Mouse (Mus musculus) embryonic facial prominence, embryonic 10.5 days (tissue): Measurements from ENCODE around the gene Hydin. TPM values are rescaled to one million over a fixed set of nuclear protein-coding genes. Genes with fewer than 3 reads are reported as not detected.

Experiments
- DNase-seq: peaks from one replicate; pipeline ENCODE4 v3.0.0-alpha.2; 2017; ENCODE audit warnings: low spot score
- H3K27ac ChIP-seq: fragments of 300-500 bp; sonication (generic); replicated peaks from 2 replicates; pipeline ENCODE4 v1.5.1; 2016; ENCODE audit warnings: mild to moderate bottlenecking
- H3K27me3 ChIP-seq: fragments of 300-500 bp; sonication (generic); replicated peaks from 2 replicates; pipeline ENCODE4 v1.6.1; 2016; ENCODE audit warnings: low read depth, mild to moderate bottlenecking; ENCODE audit not compliant: poor library complexity, severe bottlenecking
- H3K36me3 ChIP-seq: fragments of 300-500 bp; sonication (generic); replicated peaks from 2 replicates; pipeline ENCODE4 v1.6.1; 2016; ENCODE audit warnings: mild to moderate bottlenecking, moderate library complexity
- H3K4me1 ChIP-seq: fragments of 300-500 bp; sonication (generic); 2 replicates; pipeline ENCODE4 v1.6.1; 2016
- H3K4me3 ChIP-seq: fragments of 300-500 bp; sonication (generic); 2 replicates; pipeline ENCODE4 v1.5.1; 2016; ENCODE audit warnings: mild to moderate bottlenecking, moderate library complexity
- H3K9me3 ChIP-seq: fragments of 300-500 bp; sonication (generic); 2 replicates; pipeline ENCODE4 v1.6.1; 2016; ENCODE audit warnings: mild to moderate bottlenecking
- WGBS: fragments of 180-500 bp; shearing (Covaris S2); methylation state at CpG from one replicate; pipeline ENCODE4 v1.1.7; 2016; 5-methylcytosine and 5-hydroxymethylcytosine counted together
- polyA plus RNA-seq: library from polyadenylated mRNA; unstranded; fragments of >200 nt; fragmentation: Nextera tagmentation; extraction: Ambion mirVana; gene quantifications from 2 replicates; pipeline ENCODE4 v1.2.1, GENCODE M21; 2016

The Hydin gene
- polyA plus RNA-seq, 1 experiment from 2014 or later, result 0.14 TPM

DNA sequence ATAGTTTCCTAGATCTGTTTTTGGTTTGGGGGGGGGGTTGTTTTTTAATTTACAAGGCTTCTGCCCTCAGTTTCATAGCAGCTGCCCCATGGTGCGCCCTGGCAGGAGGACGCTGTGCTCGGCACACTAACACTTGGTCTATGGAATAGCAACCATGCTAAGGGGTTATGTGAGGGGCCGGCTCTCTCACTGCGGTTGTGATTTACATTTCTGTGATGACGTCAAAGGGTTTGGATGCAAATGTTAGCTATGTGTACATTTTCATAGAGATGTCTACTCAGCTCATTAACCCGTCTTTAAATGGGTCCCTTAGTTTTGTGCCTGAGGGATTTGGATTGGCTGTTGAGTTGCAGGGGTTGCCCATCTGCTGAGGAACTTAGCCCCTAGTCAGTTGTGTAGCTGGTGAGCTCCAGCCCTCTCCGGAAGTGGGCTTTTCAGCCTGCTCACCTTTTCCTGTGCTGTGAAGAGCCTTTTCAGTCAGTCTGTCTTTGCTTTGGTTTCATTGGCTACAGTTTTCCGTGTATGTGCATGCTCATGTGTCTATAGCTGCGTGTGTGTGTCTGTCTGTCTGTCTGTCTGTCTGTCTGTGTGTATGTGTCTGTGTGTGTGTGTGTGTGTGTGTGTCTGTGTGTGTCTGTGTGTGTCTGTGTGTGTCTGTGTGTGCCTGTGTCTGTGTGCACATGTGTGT, 197.1 kb downstream of the Hydin start:
- WGBS, result 88% methylated on average over 10 of the region's 10 CpGs
- no peaks in the 10 kb centered on the region for H3K36me3 ChIP-seq
- H3K4me1 ChIP-seq, result no peaks in the 10 kb centered on the region
- no peak overlapping the region for H3K4me3 ChIP-seq
- no peak for DNase-seq
- H3K27ac ChIP-seq, result no peak overlapping the region
- no peaks in the 10 kb centered on the region for H3K9me3 ChIP-seq
- no peaks in the 10 kb centered on the region for H3K27me3 ChIP-seq

DNA sequence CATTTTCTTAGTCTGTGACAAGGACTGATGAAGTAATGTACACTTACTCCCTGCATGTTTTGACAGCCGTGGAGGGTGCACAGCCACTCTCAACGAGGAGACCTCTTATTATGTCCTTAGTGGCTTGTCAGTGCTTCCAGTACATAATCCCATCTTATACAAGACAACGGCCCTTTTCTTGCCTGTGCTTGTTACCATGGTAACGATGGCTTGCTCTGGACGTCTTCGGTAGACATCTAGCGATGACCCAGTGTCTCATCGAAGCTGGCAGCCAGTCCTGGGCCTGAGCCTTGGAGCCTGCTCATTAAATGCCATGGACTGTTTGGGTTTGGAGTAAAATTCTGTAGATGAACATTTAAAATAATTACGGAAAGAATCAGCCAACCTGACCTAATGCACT, 198.8 kb downstream of the Hydin start:
- 70% methylated on average over 9 of the region's 9 CpGs for WGBS
- no peak for DNase-seq
- H3K4me3 ChIP-seq, result no peak overlapping the region
- no peaks in the 10 kb centered on the region for H3K36me3 ChIP-seq
- no peaks in the 10 kb centered on the region for H3K27me3 ChIP-seq
- H3K4me1 ChIP-seq, result no peaks in the 10 kb centered on the region
- H3K9me3 ChIP-seq, result no peaks in the 10 kb centered on the region
- H3K27ac ChIP-seq, result no peak overlapping the region

DNA sequence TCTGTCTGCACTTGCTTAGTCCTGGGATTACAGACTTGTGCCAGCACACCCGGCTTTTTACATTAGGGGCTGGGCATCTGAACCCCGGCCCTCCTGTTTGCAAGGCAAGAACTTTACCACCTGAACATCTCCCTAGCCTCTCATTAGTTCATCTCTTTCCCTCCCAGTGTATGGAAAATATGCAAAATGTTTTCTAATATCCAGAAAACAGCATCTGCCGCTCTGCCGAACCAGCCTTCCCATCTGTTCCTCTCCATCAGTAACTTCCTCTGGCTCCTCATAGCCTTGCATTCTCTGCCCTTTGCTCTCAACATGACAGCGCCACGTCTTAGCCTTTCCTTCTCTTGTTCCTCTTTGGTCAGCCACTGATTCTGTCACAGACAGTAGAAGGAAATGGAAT, 210.5 kb downstream of the Hydin start:
- H3K4me3 ChIP-seq, result no peak overlapping the region
- H3K9me3 ChIP-seq, result no peaks in the 10 kb centered on the region
- peaks cover 14% of the 10 kb centered on the region for H3K4me1 ChIP-seq
- 87% methylated on average over 6 of the region's 6 CpGs for WGBS
- no peaks in the 10 kb centered on the region for H3K36me3 ChIP-seq
- DNase-seq, result no peak
- no peaks in the 10 kb centered on the region for H3K27me3 ChIP-seq
- H3K27ac ChIP-seq, result no peak overlapping the region

DNA sequence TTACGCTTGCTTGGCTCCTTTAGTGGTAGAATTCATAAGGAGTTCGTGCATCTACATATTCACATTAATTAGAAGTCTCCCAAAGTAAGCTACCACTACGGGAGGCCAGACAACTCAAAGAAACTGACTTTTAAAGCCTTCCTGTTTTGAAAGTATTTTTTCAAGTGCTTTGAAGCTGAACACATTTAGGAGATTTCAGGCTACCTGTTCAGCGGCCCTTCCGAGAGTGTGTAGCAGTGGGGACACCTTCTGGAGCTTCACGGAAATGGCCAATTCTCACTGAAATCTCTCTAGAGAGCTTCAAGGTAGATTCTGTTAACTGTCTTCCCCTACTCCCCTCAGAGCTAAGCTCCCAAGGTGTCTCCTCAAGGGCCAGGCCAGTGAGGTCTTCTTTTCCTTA, 211.8 kb downstream of the Hydin start:
- DNase-seq, result peak; percentile 28
- Histone ChIP-seq H3K36me3 (no peaks in the 10 kb centered on the region), H3K9me3 (no peaks in the 10 kb centered on the region), H3K27ac (no peak overlapping the region), H3K27me3 (no peaks in the 10 kb centered on the region), H3K4me3 (no peak overlapping the region), H3K4me1 (peaks cover 21% of the 10 kb centered on the region)
- 37% methylated on average over 6 of the region's 6 CpGs for WGBS

DNA sequence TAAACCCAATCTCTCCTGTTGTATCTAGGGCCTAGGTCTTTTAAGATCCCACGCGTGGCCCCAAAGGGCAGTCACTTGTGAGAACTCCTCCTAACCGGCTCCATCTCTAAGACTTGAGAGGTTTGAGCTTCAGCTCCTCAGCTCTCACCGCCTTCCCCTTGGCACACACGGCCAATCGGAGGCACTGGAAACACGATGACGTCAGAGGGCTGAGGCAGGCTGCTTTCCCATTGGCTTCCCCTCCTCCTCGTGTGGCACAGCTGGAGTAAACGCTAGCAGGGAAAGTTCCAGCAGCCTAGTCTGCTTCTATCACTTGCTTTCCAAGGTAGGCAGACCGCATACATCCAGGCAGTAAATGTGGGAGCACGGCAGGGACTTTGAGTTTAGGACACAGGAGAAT, 212.6 kb downstream of the Hydin start:
- H3K4me3 ChIP-seq, result no peak overlapping the region
- peaks cover 21% of the 10 kb centered on the region for H3K4me1 ChIP-seq
- DNase-seq, result peak; percentile 22
- H3K36me3 ChIP-seq, result no peaks in the 10 kb centered on the region
- no peaks in the 10 kb centered on the region for H3K27me3 ChIP-seq
- H3K27ac ChIP-seq, result no peak overlapping the region
- no peaks in the 10 kb centered on the region for H3K9me3 ChIP-seq
- 71% methylated on average over 12 of the region's 12 CpGs for WGBS

DNA sequence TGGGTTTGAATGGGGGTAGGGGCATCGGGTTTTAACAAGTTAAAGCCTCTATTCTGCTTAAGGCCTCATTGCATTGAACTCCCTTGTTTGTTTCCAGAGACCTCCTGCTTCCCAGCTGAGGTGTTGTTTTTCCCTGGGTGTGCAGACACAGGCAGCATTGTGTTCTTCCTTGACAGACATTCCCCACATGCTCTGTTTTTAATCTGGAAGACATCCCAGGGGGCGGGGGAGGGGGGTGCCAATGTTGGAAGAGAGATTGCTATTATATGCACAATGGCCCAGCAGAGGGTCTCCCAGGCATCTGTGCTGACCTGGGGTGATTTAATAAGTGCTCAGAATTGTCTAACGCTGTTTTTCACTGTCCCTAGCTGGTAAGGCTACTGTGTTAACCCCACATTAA, 215.5 kb downstream of the Hydin start:
- H3K36me3 ChIP-seq, result no peaks in the 10 kb centered on the region
- H3K9me3 ChIP-seq, result no peaks in the 10 kb centered on the region
- H3K27me3 ChIP-seq, result no peaks in the 10 kb centered on the region
- peak; percentile 50 for DNase-seq
- peaks cover 21% of the 10 kb centered on the region for H3K4me1 ChIP-seq
- H3K4me3 ChIP-seq, result no peak overlapping the region
- 7% methylated on average over 3 of the region's 3 CpGs for WGBS
- no peak overlapping the region for H3K27ac ChIP-seq

DNA sequence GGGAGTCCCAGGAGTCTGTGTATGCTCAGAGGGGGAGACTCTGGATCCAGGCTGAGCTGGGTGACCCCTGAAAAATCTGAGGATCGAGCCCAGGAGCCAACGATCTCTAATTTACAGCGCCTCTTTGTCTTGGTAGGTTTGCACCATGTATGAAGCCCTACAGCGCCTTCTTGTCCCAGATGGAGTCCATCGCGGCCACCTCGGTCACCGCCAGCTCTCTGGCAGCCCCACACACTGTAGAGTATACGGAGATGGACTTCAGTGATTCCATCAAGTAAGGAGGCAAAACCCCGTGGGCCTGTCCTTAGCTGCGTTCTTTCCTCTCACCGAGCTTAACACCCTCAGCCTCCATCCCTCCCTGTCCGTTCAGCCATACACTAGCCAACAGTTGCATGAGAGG, 218.5 kb downstream of the Hydin start:
- Histone ChIP-seq H3K4me1 (peaks cover 17% of the 10 kb centered on the region), H3K9me3 (peaks cover 3% of the 10 kb centered on the region; the same call in 1 of the 2 replicates), H3K27me3 (no peaks in the 10 kb centered on the region), H3K27ac (no peak overlapping the region), H3K4me3 (no peak overlapping the region), H3K36me3 (no peaks in the 10 kb centered on the region)
- WGBS, result 94% methylated on average over 13 of the region's 13 CpGs
- no peak for DNase-seq

DNA sequence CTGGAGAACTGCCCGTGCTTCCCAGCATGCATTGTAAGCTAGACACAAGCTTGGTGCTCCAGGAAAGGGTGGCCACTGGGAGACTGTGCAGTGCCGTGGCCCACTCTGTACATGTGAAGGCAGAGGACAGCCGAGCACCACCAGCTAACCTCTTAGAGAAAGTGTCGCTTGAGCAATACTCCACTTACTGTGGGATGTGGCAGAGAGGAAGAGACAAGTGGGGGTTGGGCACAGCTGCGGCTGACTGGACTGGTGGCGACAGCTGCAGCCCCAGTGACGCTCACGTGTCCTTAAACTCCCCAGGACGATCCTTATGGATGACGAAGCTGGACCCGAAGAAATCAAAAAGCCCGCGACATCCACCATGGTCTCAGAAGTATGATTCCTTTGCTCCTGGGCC, 219.2 kb downstream of the Hydin start:
- peaks cover 3% of the 10 kb centered on the region; the same call in 1 of the 2 replicates for H3K9me3 ChIP-seq
- 78% methylated on average over 13 of the region's 13 CpGs for WGBS
- H3K4me3 ChIP-seq, result no peak overlapping the region
- H3K27me3 ChIP-seq, result no peaks in the 10 kb centered on the region
- no peaks in the 10 kb centered on the region for H3K36me3 ChIP-seq
- no peak for DNase-seq
- no peak overlapping the region for H3K27ac ChIP-seq
- peaks cover 17% of the 10 kb centered on the region for H3K4me1 ChIP-seq

DNA sequence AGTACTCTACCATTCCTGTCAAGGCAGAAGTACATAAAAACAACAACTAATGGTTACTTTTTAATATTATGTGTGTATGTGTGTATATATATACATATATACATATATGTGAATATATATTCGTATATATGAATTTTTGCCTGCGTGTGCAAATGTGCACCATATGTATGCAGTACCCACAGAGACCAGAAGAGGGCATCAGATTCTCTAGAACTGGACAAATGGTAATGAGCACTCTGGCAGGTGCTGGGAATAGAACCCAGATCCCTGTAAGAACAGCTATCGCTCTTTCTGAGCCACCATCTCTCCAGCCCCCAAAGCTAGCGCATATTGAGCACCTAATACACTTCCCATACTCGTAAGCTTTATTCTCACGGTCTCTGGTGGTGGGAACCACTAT, 220.9 kb downstream of the Hydin start:
- 93% methylated on average over 6 of the region's 6 CpGs for WGBS
- H3K36me3 ChIP-seq, result no peaks in the 10 kb centered on the region
- H3K27ac ChIP-seq, result no peak overlapping the region
- H3K4me3 ChIP-seq, result no peak overlapping the region
- H3K4me1 ChIP-seq, result peaks cover 4% of the 10 kb centered on the region
- H3K9me3 ChIP-seq, result peaks cover 3% of the 10 kb centered on the region; the same call in 1 of the 2 replicates
- no peak for DNase-seq
- H3K27me3 ChIP-seq, result no peaks in the 10 kb centered on the region

DNA sequence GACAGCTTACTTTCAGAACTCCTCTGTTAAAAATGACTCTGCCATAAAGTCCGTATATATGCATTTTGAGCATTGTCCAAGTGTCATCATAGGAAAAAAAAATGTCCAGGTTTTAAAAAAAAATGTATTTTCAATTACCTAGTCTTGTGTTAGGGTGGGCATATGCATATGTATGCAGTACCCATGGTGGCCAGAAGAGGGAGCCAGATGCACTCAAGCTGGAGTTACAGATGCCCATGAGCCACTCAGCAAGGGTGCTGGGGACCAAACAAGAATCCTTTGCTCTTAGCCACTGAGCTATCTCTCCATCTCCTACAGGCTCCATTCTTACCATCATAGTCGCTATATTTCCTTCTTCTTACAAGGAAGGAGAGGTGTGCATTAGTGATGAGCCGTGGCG, 222.6 kb downstream of the Hydin start:
- DNase-seq, result peak; percentile 23
- Histone ChIP-seq H3K36me3 (no peaks in the 10 kb centered on the region), H3K27ac (no peak overlapping the region), H3K4me3 (no peak overlapping the region), H3K4me1 (no peaks in the 10 kb centered on the region), H3K27me3 (no peaks in the 10 kb centered on the region), H3K9me3 (peaks cover 3% of the 10 kb centered on the region; the same call in 1 of the 2 replicates)
- WGBS, result 78% methylated on average over 4 of the region's 4 CpGs

DNA sequence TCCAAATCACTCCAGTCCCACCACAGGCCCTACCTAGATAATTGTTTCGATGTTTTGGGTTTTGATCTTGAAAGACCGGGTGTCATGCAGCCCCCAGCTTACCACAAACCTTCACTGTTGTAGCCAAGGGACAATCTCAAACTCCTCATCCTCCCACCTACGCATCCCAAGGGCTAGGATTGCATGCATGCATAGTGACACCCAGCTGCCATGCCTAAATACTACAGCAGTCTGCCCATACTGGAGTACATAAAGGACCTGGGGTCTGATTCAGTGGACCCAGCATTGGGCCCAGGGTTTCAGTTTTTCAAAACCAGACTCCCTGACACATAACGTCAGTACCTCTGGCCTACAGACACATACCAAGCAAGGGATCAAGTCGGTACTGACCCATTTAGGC, 224.3 kb downstream of the Hydin start:
- peaks cover 3% of the 10 kb centered on the region; the same call in 1 of the 2 replicates for H3K9me3 ChIP-seq
- H3K27ac ChIP-seq, result no peak overlapping the region
- no peaks in the 10 kb centered on the region for H3K4me1 ChIP-seq
- WGBS, result 90% methylated on average over 5 of the region's 5 CpGs
- no peak overlapping the region for H3K4me3 ChIP-seq
- DNase-seq, result no peak
- no peaks in the 10 kb centered on the region for H3K27me3 ChIP-seq
- no peaks in the 10 kb centered on the region for H3K36me3 ChIP-seq

DNA sequence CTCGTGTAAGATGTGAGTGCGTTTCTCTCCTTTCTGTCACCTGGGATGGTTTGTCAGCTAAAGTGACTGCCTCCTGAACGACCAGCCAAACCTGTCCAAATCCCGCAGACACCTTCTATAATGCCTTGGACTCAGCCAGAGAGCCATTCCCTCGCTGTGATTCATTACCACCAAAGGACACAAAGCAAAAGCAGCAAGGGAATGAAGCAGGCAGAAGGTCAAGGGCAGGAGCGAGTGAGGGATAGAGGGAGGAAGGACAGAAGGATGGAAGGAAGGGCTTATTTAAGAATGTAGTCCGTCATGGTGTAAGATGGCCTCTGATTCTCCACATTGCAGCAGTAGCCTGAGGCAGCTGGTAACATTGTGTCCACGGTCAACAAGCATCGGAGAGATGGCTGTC, 229.5 kb downstream of the Hydin start:
- Histone ChIP-seq H3K4me1 (peaks cover 3% of the 10 kb centered on the region; the same call in 1 of the 2 replicates), H3K9me3 (no peaks in the 10 kb centered on the region), H3K27ac (no peak overlapping the region), H3K36me3 (no peaks in the 10 kb centered on the region), H3K27me3 (no peaks in the 10 kb centered on the region), H3K4me3 (no peak overlapping the region)
- no peak for DNase-seq
- 80% methylated on average over 9 of the region's 9 CpGs for WGBS

DNA sequence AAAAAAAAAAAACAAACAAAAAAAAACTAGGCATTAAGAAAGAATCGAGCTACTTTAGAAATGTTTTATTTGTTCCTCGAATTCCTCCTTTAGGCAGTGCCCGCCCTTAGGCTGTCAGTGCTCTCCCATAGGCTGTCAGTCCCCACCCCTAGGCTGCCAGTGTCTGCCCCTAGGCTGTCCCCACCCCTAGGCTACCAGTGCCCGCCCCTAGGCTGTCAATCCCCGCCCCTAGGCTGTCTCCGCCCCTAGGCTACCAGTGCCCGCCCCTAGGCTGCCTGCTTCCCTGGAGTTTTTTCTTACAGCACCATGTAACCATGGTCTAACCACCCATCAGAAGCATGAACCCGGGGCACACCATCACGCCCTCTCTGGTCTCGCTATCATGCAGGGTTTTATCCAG, 233.5 kb downstream of the Hydin start:
- H3K27me3 ChIP-seq, result 0 out of 2 replicates have a peak, but pooled peaks cover 13% of the 10 kb centered on the region
- H3K4me3 ChIP-seq, result no peak overlapping the region
- peak; percentile 47 for DNase-seq
- 35% methylated on average over 10 of the region's 10 CpGs for WGBS
- peaks cover 9% of the 10 kb centered on the region for H3K4me1 ChIP-seq
- no peaks in the 10 kb centered on the region for H3K9me3 ChIP-seq
- no peak overlapping the region for H3K27ac ChIP-seq
- no peaks in the 10 kb centered on the region for H3K36me3 ChIP-seq
